Mouse (Mus musculus) MEL (cell line): Measurements from ENCODE around the gene Tcf21. TPM values are rescaled to one million over a fixed set of nuclear protein-coding genes. Genes with fewer than 3 reads are reported as not detected.

Experiments used
- DNase-seq: peaks from one replicate; pipeline ENCODE4 v3.0.0; 2011; ENCODE audit warnings: low read depth, low spot score
- H3K27ac ChIP-seq: 2 replicates; pipeline ENCODE4 v1.5.1; 2012; ENCODE audit warnings: low read depth, mild to moderate bottlenecking, control low read depth, low read length, moderate library complexity; ENCODE audit not compliant: control insufficient read depth
- H3K27me3 ChIP-seq, 2 experiments: fragments of 150-350 bp in 1 of 2; sonication (generic) in 1 of 2; 2 replicates each; pipeline ENCODE4 v1.6.1; 2012; ENCODE audit warnings: low read length in 2 of 2, mild to moderate bottlenecking in 2 of 2, improper control_type of control experiment in 1 of 2, moderate library complexity in 1 of 2; ENCODE audit not compliant: insufficient read depth in 2 of 2, control insufficient read depth in 1 of 2
- H3K36me3 ChIP-seq, 2 experiments: 2 replicates each; pipeline ENCODE4 v1.6.1; 2012 to 2014; ENCODE audit warnings: low read length in 2 of 2, improper control_type of control experiment in 1 of 2, inconsistent platforms in 1 of 2, mild to moderate bottlenecking in 1 of 2; ENCODE audit not compliant: insufficient read depth in 2 of 2, control insufficient read depth in 1 of 2
- H3K4me1 ChIP-seq, 2 experiments: fragments of 150-350 bp in 1 of 2; sonication (generic) in 1 of 2; 2 replicates each; pipeline ENCODE4 v1.6.1; 2012; ENCODE audit warnings: low read length in 2 of 2, improper control_type of control experiment in 1 of 2, mild to moderate bottlenecking in 1 of 2; ENCODE audit not compliant: insufficient read depth in 2 of 2, control insufficient read depth in 1 of 2
- H3K4me3 ChIP-seq, 2 experiments: fragments of 150-350 bp in 1 of 2; sonication (generic) in 1 of 2; 2 replicates each; pipeline ENCODE4 v1.5.1; 2012; ENCODE audit warnings: low read depth in 2 of 2, low read length in 2 of 2, mild to moderate bottlenecking in 2 of 2, moderate library complexity in 2 of 2, control low read depth in 1 of 2, improper control_type of control experiment in 1 of 2; ENCODE audit not compliant: control insufficient read depth in 1 of 2, insufficient read depth in 1 of 2
- H3K79me2 ChIP-seq: 2 replicates; pipeline ENCODE4 v1.6.1; 2012; ENCODE audit warnings: mild to moderate bottlenecking, low read length, moderate library complexity; ENCODE audit not compliant: control insufficient read depth, poor library complexity, insufficient read depth
- H3K9ac ChIP-seq: 2 replicates; pipeline ENCODE4 v1.6.1; 2012; ENCODE audit warnings: low read depth, mild to moderate bottlenecking, control low read depth, low read length, moderate library complexity; ENCODE audit not compliant: control insufficient read depth, poor library complexity, severe bottlenecking
- H3K9me3 ChIP-seq: fragments of 150-350 bp; sonication (generic); replicated peaks from 2 replicates; pipeline ENCODE4 v1.6.1; 2012; ENCODE audit warnings: mild to moderate bottlenecking, low read length, improper control_type of control experiment, moderate library complexity; ENCODE audit not compliant: insufficient read depth
- BHLHE40 ChIP-seq: IDR thresholded peaks from 2 replicates; pipeline ENCODE4 v1.6.1; 2012; ENCODE audit warnings: low read depth, mild to moderate bottlenecking, inconsistent platforms, low read length, improper control_type of control experiment, borderline replicate concordance
- CHD1 ChIP-seq: IDR thresholded peaks from 2 replicates; pipeline ENCODE4 v1.6.1; 2012; ENCODE audit warnings: low read depth, mild to moderate bottlenecking, inconsistent platforms, low read length, improper control_type of control experiment
- E2F4 ChIP-seq: IDR thresholded peaks from 2 replicates; pipeline ENCODE4 v1.6.1; 2011; ENCODE audit warnings: low read depth, low read length, improper control_type of control experiment, borderline replicate concordance
- ELF1 ChIP-seq: IDR thresholded peaks from 2 replicates; pipeline ENCODE4 v1.6.1; 2014; ENCODE audit warnings: low read depth, mild to moderate bottlenecking, inconsistent platforms, low read length, improper control_type of control experiment, moderate library complexity
- EP300 ChIP-seq, 2 experiments: IDR thresholded peaks; 2 replicates each; pipeline ENCODE4 v1.6.1; 2011; ENCODE audit warnings: improper control_type of control experiment in 2 of 2, low read length in 2 of 2, low read depth in 1 of 2, mild to moderate bottlenecking in 1 of 2
- ETS1 ChIP-seq: IDR thresholded peaks from 2 replicates; pipeline ENCODE4 v1.6.1; 2012; ENCODE audit warnings: low read depth, mild to moderate bottlenecking, inconsistent platforms, low read length, improper control_type of control experiment, moderate library complexity
- GABPA ChIP-seq: IDR thresholded peaks from 2 replicates; pipeline ENCODE4 v1.6.1; 2012; ENCODE audit warnings: low read depth, mild to moderate bottlenecking, inconsistent platforms, low read length, improper control_type of control experiment, moderate library complexity
- HCFC1 ChIP-seq: IDR thresholded peaks from 2 replicates; pipeline ENCODE4 v1.6.1; 2012; ENCODE audit warnings: low read depth, mild to moderate bottlenecking, inconsistent platforms, low read length, improper control_type of control experiment, moderate library complexity
- JUND ChIP-seq: IDR thresholded peaks from 2 replicates; pipeline ENCODE4 v1.6.1; 2011; ENCODE audit warnings: low read depth, mild to moderate bottlenecking, improper control_type of control experiment, low read length
- KAT2A ChIP-seq: conservative IDR thresholded peaks from 2 replicates; pipeline ENCODE4 v1.6.1; 2012; ENCODE audit warnings: low read depth, low read length, improper control_type of control experiment, inconsistent platforms
- MAFK ChIP-seq: IDR thresholded peaks from 2 replicates; pipeline ENCODE4 v1.6.1; 2011; ENCODE audit warnings: low read depth, mild to moderate bottlenecking, low read length, improper control_type of control experiment, borderline replicate concordance
- MAX ChIP-seq: IDR thresholded peaks from 2 replicates; pipeline ENCODE4 v1.6.1; 2011; ENCODE audit warnings: low read length, improper control_type of control experiment
- MEF2A ChIP-seq: IDR thresholded peaks from 2 replicates; pipeline ENCODE4 v1.6.1; 2014; ENCODE audit warnings: low read depth, mild to moderate bottlenecking, inconsistent platforms, low read length, improper control_type of control experiment; ENCODE audit not compliant: poor library complexity, insufficient replicate concordance, severe bottlenecking; ENCODE audit errors: extremely low read depth
- MYC ChIP-seq: IDR thresholded peaks from 2 replicates; pipeline ENCODE4 v1.6.1; 2011; ENCODE audit warnings: low read depth, mild to moderate bottlenecking, low read length, improper control_type of control experiment, moderate library complexity
- NELFE ChIP-seq: IDR thresholded peaks from 2 replicates; pipeline ENCODE4 v1.6.1; 2011; ENCODE audit warnings: low read depth, low read length, improper control_type of control experiment
- NRF1 ChIP-seq: IDR thresholded peaks from 2 replicates; pipeline ENCODE4 v1.6.1; 2014; ENCODE audit warnings: low read depth, mild to moderate bottlenecking, inconsistent platforms, low read length, improper control_type of control experiment, moderate library complexity; ENCODE audit not compliant: poor library complexity, insufficient read depth, severe bottlenecking
- POLR2AphosphoS2 ChIP-seq: IDR thresholded peaks from 2 replicates; pipeline ENCODE4 v1.6.1; 2011; ENCODE audit warnings: low read length, improper control_type of control experiment
- POLR2AphosphoS5 ChIP-seq: IDR thresholded peaks from 2 replicates; pipeline ENCODE4 v1.6.1; 2012; ENCODE audit warnings: low read depth, borderline replicate concordance, mild to moderate bottlenecking, inconsistent platforms, low read length, moderate library complexity, mixed read lengths
- SMC3 ChIP-seq: IDR thresholded peaks from 2 replicates; pipeline ENCODE4 v1.6.1; 2011; ENCODE audit warnings: low read depth, low read length, improper control_type of control experiment
- TCF12 ChIP-seq: IDR thresholded peaks from 2 replicates; pipeline ENCODE4 v1.6.1; 2014; ENCODE audit warnings: low read depth, mild to moderate bottlenecking, inconsistent platforms, low read length, improper control_type of control experiment, moderate library complexity
- USF1 ChIP-seq: IDR thresholded peaks from 2 replicates; pipeline ENCODE4 v1.6.1; 2014; ENCODE audit warnings: low read depth, mild to moderate bottlenecking, inconsistent platforms, low read length, improper control_type of control experiment, moderate library complexity
- USF2 ChIP-seq, 2 experiments: IDR thresholded peaks; 2 replicates each; pipeline ENCODE4 v1.6.1; 2011 to 2012; ENCODE audit warnings: improper control_type of control experiment in 2 of 2, low read length in 2 of 2, borderline replicate concordance in 1 of 2, inconsistent platforms in 1 of 2, low read depth in 1 of 2, mild to moderate bottlenecking in 1 of 2; ENCODE audit not compliant: insufficient read depth in 1 of 2
- ZMIZ1 ChIP-seq: IDR thresholded peaks from 2 replicates; pipeline ENCODE4 v1.6.1; 2012; ENCODE audit warnings: low read depth, mild to moderate bottlenecking, inconsistent platforms, low read length, improper control_type of control experiment, moderate library complexity
- ZNF384 ChIP-seq: IDR thresholded peaks from 2 replicates; pipeline ENCODE4 v1.6.1; 2012; ENCODE audit warnings: low read depth, mild to moderate bottlenecking, inconsistent platforms, low read length, improper control_type of control experiment
- polyA plus RNA-seq, 2 experiments: library from polyadenylated mRNA; stranded (reverse) in 1 of 2; unstranded in 1 of 2; fragments of >175 nt in 1 of 2; fragments of >200 nt in 1 of 2; gene quantifications; 2 replicates each; pipeline versions ENCODE4 v1.2.1 to v1.2.4; 2012; ENCODE audit warnings: low replicate concordance in 2 of 2, low read depth in 1 of 2; ENCODE audit not compliant: insufficient read length in 2 of 2, insufficient read depth in 1 of 2, missing spikeins in 1 of 2
- total RNA-seq: library from RNA; depleted of rRNA; stranded (reverse); fragments of 300-350 nt; gene quantifications from 2 replicates; pipeline ENCODE4 v1.2.3, GENCODE M21; 2012

Gene Tcf21
- total and polyA plus RNA-seq, 3 experiments = not detected

DNA sequence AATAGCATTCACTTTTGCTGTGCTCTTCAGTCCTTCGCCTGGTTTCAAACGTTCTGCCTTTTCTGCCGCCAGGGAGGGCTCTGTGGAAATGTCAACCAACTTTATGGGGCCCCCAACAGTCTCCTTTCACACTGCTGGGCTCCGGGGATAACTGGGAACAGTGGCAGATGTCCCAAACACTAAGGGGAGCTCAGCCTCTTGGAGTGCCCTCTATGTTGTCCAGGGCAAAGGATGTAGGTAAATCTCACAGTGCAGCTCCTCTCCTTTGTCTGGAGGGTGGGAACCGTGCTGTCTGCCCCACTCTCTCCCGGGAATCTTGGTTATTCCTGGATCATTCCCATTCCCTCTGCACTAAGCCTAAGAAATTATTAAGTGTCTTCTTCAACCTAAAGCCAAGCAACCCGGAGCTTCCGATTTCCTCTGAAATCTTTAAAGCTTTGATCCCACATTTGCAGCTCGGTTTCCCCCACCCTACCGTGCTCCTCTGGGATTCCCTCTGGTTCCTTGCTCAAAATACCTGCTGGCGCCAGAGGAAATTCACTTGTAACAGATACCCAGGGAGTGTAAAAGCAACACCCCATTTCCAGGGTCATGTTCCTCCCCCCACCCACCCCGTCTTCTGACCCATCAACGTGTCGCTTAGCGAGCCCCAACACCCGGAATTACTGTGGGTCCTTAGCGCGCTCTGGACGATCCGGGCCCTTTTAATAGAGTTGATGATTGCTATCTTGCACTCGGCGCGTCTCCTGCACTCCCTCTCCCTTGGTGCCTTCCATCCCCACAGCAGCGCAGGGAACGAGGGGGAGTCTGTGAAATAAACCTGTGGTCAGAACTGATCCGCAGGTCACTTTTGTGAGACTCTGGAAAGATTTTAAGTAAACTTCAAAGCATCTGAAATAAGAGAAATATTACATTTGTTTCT is 23.7 kb upstream of the Tcf21 start:
- Histone ChIP-seq H3K27ac (no peak overlapping the region), H3K36me3 (no peaks in the 10 kb centered on the region), H3K4me3 (no peak overlapping the region), H3K79me2 (no peaks in the 10 kb centered on the region), H3K4me1 (no peaks in the 10 kb centered on the region), H3K27me3 (no peaks in the 10 kb centered on the region), H3K9me3 (no peaks in the 10 kb centered on the region), H3K9ac (no peak overlapping the region)
- no peak for DNase-seq
- no peak for TF ChIP-seq POLR2AphosphoS2
- TF ChIP-seq USF2 (IDR thresholded peaks at IDR 0.05; ENCODE audit: borderline replicate concordance in 1 of 2, insufficient read depth in 1 of 2, low read depth in 1 of 2, low read length in 2 of 2) = no peak
- no peak for TF ChIP-seq USF1
- TF ChIP-seq GABPA = no peak
- no peak for TF ChIP-seq JUND
- TF ChIP-seq POLR2AphosphoS5 = no peak
- TF ChIP-seq ZNF384 = no peak
- TF ChIP-seq ZMIZ1 = no peak
- no peak for TF ChIP-seq BHLHE40
- no peak for TF ChIP-seq TCF12
- TF ChIP-seq ETS1 = no peak
- TF ChIP-seq NRF1 = no peak
- TF ChIP-seq MAFK = no peak
- no peak for TF ChIP-seq HCFC1
- TF ChIP-seq NELFE = no peak

GRCm38 (mm10) chr10:22842781-22843439 is 22.9 kb upstream of the Tcf21 start:
- H3K4me3 ChIP-seq = no peak overlapping the region
- no peaks in the 10 kb centered on the region for H3K4me1 ChIP-seq
- TF ChIP-seq MAX (no peak), MAFK (no peak), MEF2A (no peak), KAT2A (no peak), CHD1 (no peak), EP300 (IDR thresholded peaks at IDR 0.05; ENCODE audit: low read depth in 1 of 2, low read length in 2 of 2) (no peak), ZMIZ1 (no peak), ELF1 (no peak), SMC3 (no peak), POLR2AphosphoS5 (no peak), MYC (no peak), E2F4 (no peak)
- H3K79me2 ChIP-seq = no peaks in the 10 kb centered on the region
- no peak overlapping the region for H3K9ac ChIP-seq
- no peaks in the 10 kb centered on the region for H3K27me3 ChIP-seq
- no peaks in the 10 kb centered on the region for H3K36me3 ChIP-seq
- no peaks in the 10 kb centered on the region for H3K9me3 ChIP-seq
- DNase-seq = no peak
- no peak overlapping the region for H3K27ac ChIP-seq
